Mouse (Mus musculus) megakaryocyte, embryonic 14.5 days (primary cell): ENCODE data around the gene Lrrc28.

ENCODE experiments used
- FLI1 ChIP-seq: IDR thresholded peaks from 2 replicates; pipeline ENCODE4 v1.6.1; 2012; ENCODE audit warnings: low read length, inconsistent platforms, mixed read lengths
- GATA1 ChIP-seq: IDR thresholded peaks from 3 replicates; pipeline ENCODE4 v1.6.1; 2012; ENCODE audit warnings: mixed read lengths, low read length, inconsistent platforms, borderline replicate concordance

DNA sequence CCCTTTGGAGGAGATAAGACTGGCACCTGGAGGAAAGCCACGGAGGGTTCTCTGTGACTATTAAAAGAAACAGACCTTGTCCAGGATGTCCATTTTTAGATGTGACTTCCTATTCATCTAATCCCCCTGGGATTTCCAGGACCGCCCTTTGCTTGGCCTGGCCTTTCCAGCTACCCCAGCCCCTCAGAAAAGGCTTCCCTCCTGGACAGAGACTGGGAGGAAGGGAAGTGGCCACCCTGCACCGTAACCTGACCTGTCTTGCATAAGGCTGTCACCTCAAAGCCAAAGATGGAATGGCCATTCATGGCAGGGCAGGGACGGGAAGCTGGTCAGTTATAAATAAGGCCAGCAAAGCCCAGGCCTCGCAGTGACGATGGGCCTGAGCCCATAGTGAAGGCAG, 46.0 kb upstream of the Lrrc28 start:
- TF ChIP-seq GATA1 (no peak), FLI1 (no peak)
